Mouse (Mus musculus) naive thymus-derived CD4-positive, alpha-beta T cell, adult 2 months (primary cell): ENCODE results near the gene Olfr74.
"Not testable (repeated sequence)": the region's sequence is repeated elsewhere in the genome, so short reads cannot be mapped to it uniquely, and the experiment has no call there.

ENCODE experiments used
- DNase-seq: peaks from one replicate; pipeline ENCODE4 v3.0.0-alpha.2; 2011; ENCODE audit warnings: low read depth

Olfr74 gene

GRCm38 (mm10) chr2:87974563-87974962 lies at the start of gene Olfr74:
Gene Olfr74, minus strand, starts transcription at chr2:87974663.
- DNase-seq: no peak

- DNase-seq: not testable (repeated sequence)
These were observed 48.0 kb upstream of the Olfr74 start, which contains the start of gene Olfr1161 for GRCm38 (mm10) chr2:88022474-88022873. Gene Olfr1161, plus strand, starts transcription at chr2:88022774.

- no peak for DNase-seq
These were observed 33.3 kb upstream of the Olfr74 start, which contains the start of gene Olfr1160 for GRCm38 (mm10) chr2:88007515-88008318. Gene Olfr1160, minus strand, starts transcription at chr2:88008268.

- no peak for DNase-seq
These were observed 15.3 kb upstream of the Olfr74 start, which contains the start of gene Olfr1158 for GRCm38 (mm10) chr2:87989813-87990212. Gene Olfr1158, plus strand, starts transcription at chr2:87990113.

GRCm38 (mm10) chr2:87968199-87968598 lies 6.3 kb downstream of the Olfr74 start, which contains the start of gene Olfr1157:
Gene Olfr1157, minus strand, starts transcription at chr2:87968299.
- no peak for DNase-seq

GRCm38 (mm10) chr2:87953000-87953399 lies 21.5 kb downstream of the Olfr74 start, which contains the start of gene Olfr1156:
Gene Olfr1156, minus strand, starts transcription at chr2:87953100.
- DNase-seq: no peak

- no peak for DNase-seq
These were observed 29.4 kb downstream of the Olfr74 start, which contains the start of gene Olfr1155 for GRCm38 (mm10) chr2:87945037-87945436. Gene Olfr1155, minus strand, starts transcription at chr2:87945137.
